Mouse (Mus musculus): ENCODE measurements around the gene Triap1. TPM values are rescaled to one million over a fixed set of nuclear protein-coding genes. Genes with fewer than 3 reads are reported as not detected.

The Triap1 gene
- polyA plus RNA-seq, 1 experiment from 2014 or later = 36.6 TPM

- no peaks in the 10 kb centered on the region for H3K79me2 ChIP-seq (ENCODE audit: inconsistent target)
- WGBS (ENCODE audit: missing documents) = 7% methylated on average over 16 of the region's 22 CpGs
- peak overlapping the region; percentile 21; the same call in 1 of the 2 replicates for H3K4me3 ChIP-seq (ENCODE audit: inconsistent target)
- H3K36me3 ChIP-seq (ENCODE audit: inconsistent target) = no peaks in the 10 kb centered on the region
- H3K27ac ChIP-seq = no peak overlapping the region
These were observed 21.8 kb upstream of the Triap1 start for GRCm38 (mm10) chr5:115319004-115319940.

GRCm38 (mm10) chr5:115326256-115326831 lies 14.7 kb upstream of the Triap1 start:
- Histone ChIP-seq H3K36me3 (ENCODE audit: inconsistent target) (peaks cover 12% of the 10 kb centered on the region), H3K27ac (peak overlapping the region; percentile 57), H3K79me2 (ENCODE audit: inconsistent target) (peaks cover 49% of the 10 kb centered on the region), H3K4me3 (ENCODE audit: inconsistent target) (peak overlapping the region; percentile 80)
- 27% methylated on average over 11 of the region's 11 CpGs for WGBS (ENCODE audit: missing documents)

GRCm38 (mm10) chr5:115326875-115327609 lies 14.0 kb upstream of the Triap1 start, which contains the start of gene Srsf9:
Srsf9 (plus strand) TSS chr5:115327177.
- peak within 1 kb of the TSS; percentile 57 for H3K27ac ChIP-seq
- under 1% methylated on average over 66 of the region's 97 CpGs for WGBS (ENCODE audit: missing documents)
- peaks cover 56% of the 10 kb centered on the region for H3K79me2 ChIP-seq (ENCODE audit: inconsistent target)
- H3K4me3 ChIP-seq (ENCODE audit: inconsistent target) = peak within 1 kb of the TSS; percentile 80
- peaks cover 14% of the 10 kb centered on the region for H3K36me3 ChIP-seq (ENCODE audit: inconsistent target)

- Histone ChIP-seq H3K36me3 (ENCODE audit: inconsistent target) (peaks cover 14% of the 10 kb centered on the region), H3K4me3 (ENCODE audit: inconsistent target) (peak overlapping the region; percentile 62), H3K27ac (peak overlapping the region; percentile 36), H3K79me2 (ENCODE audit: inconsistent target) (peaks cover 64% of the 10 kb centered on the region)
- 3% methylated on average over 45 of the region's 55 CpGs for WGBS (ENCODE audit: missing documents)
These were observed 13.1 kb upstream of the Triap1 start for GRCm38 (mm10) chr5:115327610-115328548.

- Histone ChIP-seq H3K36me3 (ENCODE audit: inconsistent target) (peaks cover 27% of the 10 kb centered on the region), H3K27ac (no peak overlapping the region), H3K79me2 (ENCODE audit: inconsistent target) (peaks cover 78% of the 10 kb centered on the region), H3K4me3 (ENCODE audit: inconsistent target) (no peak overlapping the region)
- 87% methylated on average over 9 of the region's 9 CpGs for WGBS (ENCODE audit: missing documents)
These were observed 10.1 kb upstream of the Triap1 start for GRCm38 (mm10) chr5:115330955-115331354.

- 25% methylated on average over 3 of the region's 3 CpGs for WGBS (ENCODE audit: missing documents)
- peaks cover 27% of the 10 kb centered on the region for H3K36me3 ChIP-seq (ENCODE audit: inconsistent target)
- no peak overlapping the region for H3K4me3 ChIP-seq (ENCODE audit: inconsistent target)
- H3K79me2 ChIP-seq (ENCODE audit: inconsistent target) = peaks cover 83% of the 10 kb centered on the region
- peak overlapping the region; percentile 66 for H3K27ac ChIP-seq
These were observed 7.4 kb upstream of the Triap1 start for GRCm38 (mm10) chr5:115333626-115334025.

- 14% methylated on average over 7 of the region's 7 CpGs for WGBS (ENCODE audit: missing documents)
- Histone ChIP-seq H3K79me2 (ENCODE audit: inconsistent target) (peaks cover 92% of the 10 kb centered on the region), H3K36me3 (ENCODE audit: inconsistent target) (peaks cover 31% of the 10 kb centered on the region), H3K27ac (no peak overlapping the region), H3K4me3 (ENCODE audit: inconsistent target) (peak overlapping the region; percentile 94)
These were observed 1.0 kb upstream of the Triap1 start for GRCm38 (mm10) chr5:115340007-115340406.

- peaks cover 92% of the 10 kb centered on the region for H3K79me2 ChIP-seq (ENCODE audit: inconsistent target)
- H3K4me3 ChIP-seq (ENCODE audit: inconsistent target) = peak overlapping the region; percentile 94
- WGBS (ENCODE audit: missing documents) = 8% methylated on average over 33 of the region's 36 CpGs
- peaks cover 39% of the 10 kb centered on the region for H3K36me3 ChIP-seq (ENCODE audit: inconsistent target)
- H3K27ac ChIP-seq = peak overlapping the region; percentile 65
These were observed 515 bp downstream of the Triap1 start for GRCm38 (mm10) chr5:115341314-115342165.

GRCm38 (mm10) chr5:115347564-115347963 lies 6.5 kb downstream of the Triap1 start:
- Histone ChIP-seq H3K27ac (no peak overlapping the region), H3K79me2 (ENCODE audit: inconsistent target) (peaks cover 60% of the 10 kb centered on the region), H3K36me3 (ENCODE audit: inconsistent target) (peaks cover 39% of the 10 kb centered on the region), H3K4me3 (ENCODE audit: inconsistent target) (peak overlapping the region; percentile 93)
- WGBS (ENCODE audit: missing documents) = 2% methylated on average over 5 of the region's 5 CpGs

GRCm38 (mm10) chr5:115348546-115349224 lies 7.7 kb downstream of the Triap1 start, which contains the start of gene Cox6a1:
Cox6a1 (minus strand) TSS chr5:115348981.
- Histone ChIP-seq H3K36me3 (ENCODE audit: inconsistent target) (peaks cover 28% of the 10 kb centered on the region), H3K79me2 (ENCODE audit: inconsistent target) (peaks cover 49% of the 10 kb centered on the region)
- WGBS (ENCODE audit: missing documents) = under 1% methylated on average over 74 of the region's 74 CpGs

GRCm38 (mm10) chr5:115349225-115349555 lies 8.2 kb downstream of the Triap1 start:
- Histone ChIP-seq H3K79me2 (ENCODE audit: inconsistent target) (peaks cover 44% of the 10 kb centered on the region), H3K27ac (0 out of 2 replicates have a peak overlapping the region, but pooled peaks have one; percentile 13), H3K36me3 (ENCODE audit: inconsistent target) (peaks cover 23% of the 10 kb centered on the region), H3K4me3 (ENCODE audit: inconsistent target) (peak overlapping the region; percentile 73)
- under 1% methylated on average over 16 of the region's 18 CpGs for WGBS (ENCODE audit: missing documents)

More at GRCm38 (mm10) chr5:115348546-115349224, 7.7 kb downstream of the Triap1 start, which contains the start of gene Cox6a1:
- H3K27ac ChIP-seq = peak within 1 kb of the TSS; percentile 17; the same call in 1 of the 2 replicates
- peak within 1 kb of the TSS; percentile 93 for H3K4me3 ChIP-seq (ENCODE audit: inconsistent target)

GRCm38 (mm10) chr5:115351348-115351747 lies 10.3 kb downstream of the Triap1 start:
- Histone ChIP-seq H3K79me2 (ENCODE audit: inconsistent target) (peaks cover 22% of the 10 kb centered on the region), H3K4me3 (ENCODE audit: inconsistent target) (no peak overlapping the region), H3K36me3 (ENCODE audit: inconsistent target) (peaks cover 2% of the 10 kb centered on the region; the same call in 1 of the 2 replicates), H3K27ac (no peak overlapping the region)
- WGBS (ENCODE audit: missing documents) = 94% methylated on average over 4 of the region's 5 CpGs
